Mouse (Mus musculus) spleen, postnatal 4 days (tissue): Measurements from ENCODE around the gene Llgl1.

ENCODE experiments used
- DNase-seq, 2 experiments: peaks; one replicate each; pipeline ENCODE4 v3.0.0; 2022; ENCODE audit warnings: low spot score in 2 of 2

Llgl1 gene

DNA sequence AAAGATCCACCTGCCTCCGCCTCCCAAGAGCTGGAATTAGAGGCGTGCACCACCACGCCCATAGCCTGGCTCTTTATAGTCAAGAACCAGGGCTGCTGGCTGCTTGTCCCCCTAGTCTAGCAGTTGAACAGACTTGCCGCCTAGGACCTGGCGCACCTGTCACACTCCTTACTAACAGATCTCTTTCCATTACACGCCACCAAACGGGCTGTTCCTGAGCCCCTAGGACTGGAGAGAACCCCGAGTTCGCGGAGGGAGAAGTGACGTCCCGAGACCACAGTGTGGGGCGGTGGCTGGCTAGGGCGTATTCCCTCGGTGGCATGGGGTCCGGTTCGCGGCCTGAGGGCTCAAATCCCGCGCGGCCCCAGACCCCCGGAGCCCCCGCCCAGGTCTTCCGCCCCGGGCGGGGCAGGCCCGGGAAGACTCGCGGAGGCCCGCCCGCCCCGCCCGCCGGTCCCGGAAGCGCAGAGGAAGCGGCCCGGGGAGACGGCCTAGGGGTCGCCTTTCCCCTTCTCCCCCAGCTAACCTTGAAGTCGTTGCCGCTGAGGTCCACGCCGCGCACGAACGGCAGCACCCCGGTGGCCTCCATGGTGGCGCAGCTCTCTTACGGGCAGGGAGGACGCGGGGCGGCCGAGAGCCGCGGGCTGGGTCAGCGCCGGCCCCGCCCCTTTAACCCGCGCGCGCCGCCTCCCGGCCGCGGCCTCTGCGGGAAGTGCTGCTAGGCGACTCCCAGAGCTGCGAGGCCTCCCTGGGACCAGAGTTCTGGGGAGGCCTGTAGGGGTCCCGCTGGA, 27.3 kb downstream of the Llgl1 start, which contains the start of gene Flii:
Gene Flii (minus strand): TSS at position 663 of the 791 bp plus-strand sequence.
- DNase-seq = peak; percentile 86 to 95

DNA sequence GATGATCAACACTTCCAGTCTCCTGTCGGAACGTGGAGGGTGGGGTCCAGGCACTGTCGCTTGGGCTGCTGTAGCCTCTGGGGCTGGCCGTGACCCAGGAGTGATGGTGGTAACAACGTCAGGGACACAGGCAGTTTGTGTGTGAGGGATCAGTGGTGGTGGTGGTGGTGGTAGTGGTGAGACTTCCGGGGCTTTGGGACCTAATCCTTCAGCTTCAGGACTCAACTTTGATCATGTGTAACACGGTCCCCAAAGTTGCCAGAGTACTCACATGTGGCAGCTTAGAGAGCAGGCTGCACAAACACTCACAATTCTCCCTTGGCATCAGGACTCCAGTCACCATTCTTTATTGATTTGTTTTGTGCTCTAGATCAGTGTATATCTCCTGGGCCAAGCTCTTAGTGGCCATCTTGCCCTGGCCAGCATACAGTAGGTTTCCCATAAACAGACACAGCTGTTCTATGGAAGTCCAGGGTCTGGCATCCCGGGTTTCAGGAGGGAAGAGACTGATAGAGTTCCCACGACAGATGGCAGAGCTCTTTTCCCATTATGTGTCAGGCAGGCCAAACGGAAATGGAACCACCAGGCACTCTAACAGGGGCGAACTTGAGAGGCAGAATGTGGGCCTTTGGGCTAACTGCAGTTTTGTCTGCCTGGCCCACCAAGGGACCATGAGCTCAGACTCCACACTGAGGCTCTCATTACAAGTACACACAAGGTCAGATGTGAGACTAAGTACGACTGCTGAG, 28.0 kb downstream of the Llgl1 start:
- peak in 1 of 2 experiments; percentile 65 for DNase-seq

DNA sequence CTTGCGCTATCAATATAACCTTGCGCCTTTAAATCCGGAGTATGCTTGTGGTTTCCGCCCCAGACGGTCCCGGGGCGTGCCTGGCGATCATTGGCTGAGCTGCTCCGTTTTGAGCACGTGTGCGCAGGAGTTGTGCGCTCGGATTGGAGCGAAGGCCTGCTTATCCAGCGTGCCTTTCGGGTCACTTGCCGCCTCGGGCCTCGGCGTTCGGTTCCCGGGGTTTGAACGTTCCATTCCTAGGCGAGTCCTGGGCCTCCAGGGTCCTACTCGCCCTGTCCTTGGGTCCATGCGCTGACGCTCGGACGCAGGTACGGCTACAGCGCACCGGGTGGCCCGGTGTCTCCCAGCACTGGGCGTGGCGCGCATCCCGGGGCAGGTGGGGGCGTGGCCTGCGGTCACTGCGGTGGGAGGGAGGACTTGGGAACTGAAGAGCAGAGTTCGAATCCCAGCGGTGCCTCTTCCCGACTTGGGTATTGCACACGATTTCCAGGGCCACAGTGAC, 28.8 kb downstream of the Llgl1 start, which contains the start of gene Mief2:
Gene Mief2 (plus strand): TSS at position 139 of the 502 bp plus-strand sequence.
- peak; percentile 90 to 92 for DNase-seq

DNA sequence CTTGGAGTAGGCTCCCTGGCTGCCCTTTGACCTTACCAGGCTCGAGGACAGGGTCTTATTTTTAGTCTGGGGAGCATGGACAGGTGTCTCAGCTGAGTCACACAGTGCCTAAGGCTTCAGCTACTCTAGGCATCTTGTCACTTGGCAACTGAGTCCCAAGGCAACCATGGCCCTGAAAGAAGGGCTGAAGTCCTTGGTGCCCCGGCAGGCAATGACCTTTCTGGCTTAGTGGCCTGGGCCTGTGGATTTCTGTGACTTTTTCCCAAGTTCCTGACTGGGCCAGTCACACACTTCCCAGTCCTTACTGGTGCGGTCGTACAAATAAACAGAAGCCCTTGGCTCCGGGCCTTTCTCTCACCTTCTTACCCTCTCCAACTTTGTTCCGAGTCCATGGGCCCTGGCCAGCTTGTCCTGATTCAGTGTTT, 29.7 kb downstream of the Llgl1 start:
- no peak for DNase-seq

DNA sequence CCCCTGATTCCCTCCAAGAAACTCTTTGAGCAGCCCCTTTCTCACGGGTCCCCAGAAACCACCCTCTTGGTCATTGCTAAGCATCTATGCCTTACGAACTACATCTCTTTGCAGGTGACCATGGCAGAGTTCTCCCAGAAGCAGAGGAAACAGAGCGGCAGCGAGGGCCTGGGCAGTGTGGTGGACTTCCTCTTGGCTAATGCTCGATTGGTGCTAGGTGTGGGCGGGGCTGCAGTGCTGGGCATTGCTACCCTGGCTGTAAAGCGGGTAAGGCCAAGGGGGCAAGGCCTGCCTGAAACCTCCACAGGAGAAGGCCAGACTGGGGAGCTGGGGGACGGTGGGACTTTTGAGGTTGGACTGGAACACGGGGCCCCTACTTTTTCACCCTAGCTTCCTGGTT, 30.6 kb downstream of the Llgl1 start:
- peak in 1 of 2 experiments; percentile 67 for DNase-seq

DNA sequence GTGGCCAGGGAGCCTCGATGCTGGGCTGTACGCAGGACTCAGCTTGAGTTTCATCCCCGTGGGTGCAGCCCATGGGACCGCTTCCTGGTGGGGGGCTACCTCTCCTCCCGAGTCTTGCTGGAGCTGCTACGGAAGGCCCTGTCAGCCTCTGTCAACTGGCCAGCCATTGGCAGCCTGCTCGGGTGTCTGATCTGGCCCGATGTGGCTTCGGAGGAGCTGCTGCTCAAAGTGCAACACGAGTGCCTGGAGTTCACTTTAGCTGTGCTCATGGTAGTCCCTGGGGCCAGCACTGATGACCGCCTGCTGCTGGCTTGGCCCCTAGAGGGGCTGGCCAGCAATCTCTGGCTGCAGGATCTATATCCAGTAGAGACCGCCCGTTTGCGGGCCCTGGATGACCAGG, 31.7 kb downstream of the Llgl1 start:
- no peak for DNase-seq

DNA sequence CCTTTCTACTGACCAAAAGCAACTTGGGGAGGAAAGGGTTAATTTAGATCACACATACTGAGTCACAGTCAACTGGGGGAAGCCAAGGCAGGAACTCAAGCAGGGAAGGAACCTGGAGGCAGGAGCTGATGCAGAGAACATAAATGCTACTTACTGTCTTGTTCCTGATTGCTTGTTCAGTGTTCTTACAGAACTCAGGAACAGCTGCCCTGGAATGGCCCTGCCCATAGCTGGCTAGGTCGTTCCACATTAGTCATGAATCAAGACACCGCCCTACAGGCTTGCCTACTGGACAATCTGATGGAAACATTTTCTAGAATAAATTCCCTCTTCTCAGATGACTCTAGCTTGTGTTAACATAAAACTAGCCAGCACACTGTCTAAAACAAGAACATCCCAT, 34.7 kb downstream of the Llgl1 start:
- no peak for DNase-seq

DNA sequence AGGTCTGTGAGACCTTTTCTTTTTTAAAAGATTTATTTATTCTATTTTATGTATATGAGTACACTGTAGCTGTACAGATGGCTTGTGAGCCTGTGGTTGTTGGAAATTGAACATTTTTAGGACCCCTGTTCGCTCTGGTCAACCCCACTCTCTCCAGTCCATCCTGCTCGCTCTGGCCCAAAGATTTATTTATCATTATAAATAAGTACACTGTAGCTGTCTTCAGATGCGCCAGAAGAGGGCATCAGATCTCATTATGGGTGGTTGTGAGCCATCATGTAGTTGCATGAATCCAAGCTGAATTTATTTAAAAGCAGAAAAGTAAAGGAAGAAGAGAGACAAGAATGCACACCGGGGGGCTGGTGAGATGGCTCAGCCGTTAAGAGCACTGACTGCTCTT, 35.7 kb downstream of the Llgl1 start:
- no peak for DNase-seq

DNA sequence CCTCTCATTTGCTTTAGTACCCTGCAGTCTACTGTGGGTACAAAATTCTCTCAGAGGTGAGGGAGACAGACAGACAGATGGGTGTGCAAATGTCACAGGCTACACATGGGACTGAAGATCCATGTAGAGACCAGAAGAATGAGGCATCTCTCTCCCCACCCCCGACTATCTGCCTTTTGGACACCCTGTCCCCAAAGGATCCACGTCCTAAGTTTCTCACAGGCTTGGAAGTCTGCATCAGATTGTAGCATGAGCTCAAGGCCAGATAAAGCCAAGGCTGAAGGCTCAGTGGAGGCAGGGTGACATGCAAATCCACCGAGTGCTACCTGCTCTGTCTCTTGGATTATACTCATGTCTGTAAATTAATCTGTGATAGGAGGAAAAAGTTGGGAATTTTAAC, 37.0 kb downstream of the Llgl1 start:
- no peak for DNase-seq

DNA sequence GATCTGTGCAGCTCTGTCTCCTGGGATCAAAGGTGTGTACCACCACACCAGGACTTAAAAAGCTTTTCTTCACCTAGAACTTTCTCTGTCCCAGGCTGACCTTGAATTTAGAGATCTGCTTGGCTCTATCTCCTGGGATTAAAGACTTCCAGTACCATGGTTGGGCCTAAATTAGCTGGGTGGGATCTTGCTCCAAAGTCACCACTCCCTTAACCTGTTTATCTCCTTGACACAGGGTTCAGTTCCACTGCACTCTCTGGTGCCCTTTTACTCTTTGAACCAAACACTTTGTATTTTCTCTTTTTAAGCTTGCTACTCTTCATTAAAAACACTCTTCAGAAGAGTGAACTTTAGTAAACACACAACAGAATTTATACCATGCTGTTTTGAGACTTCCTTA, 37.9 kb downstream of the Llgl1 start:
- no peak for DNase-seq

DNA sequence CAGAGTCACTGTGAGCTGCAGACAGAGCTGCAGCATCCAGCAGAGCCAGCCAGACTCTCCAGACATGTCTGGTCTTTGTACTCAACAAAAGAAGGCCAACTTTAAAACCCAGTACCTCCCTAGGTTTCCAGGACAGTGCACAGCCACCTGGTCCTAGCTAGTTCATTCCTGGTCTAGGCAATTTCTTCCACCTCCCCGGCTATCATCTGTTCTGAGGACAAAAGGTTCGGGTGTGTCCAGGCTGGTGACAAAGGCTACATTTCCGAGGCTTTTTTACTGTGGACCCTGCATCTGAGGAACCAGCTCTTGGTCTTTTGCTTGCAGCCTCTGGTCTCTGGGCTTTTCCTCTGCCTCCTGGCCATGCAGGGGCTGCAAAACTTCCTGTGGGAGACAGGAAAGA, 40.8 kb downstream of the Llgl1 start:
- no peak for DNase-seq

DNA sequence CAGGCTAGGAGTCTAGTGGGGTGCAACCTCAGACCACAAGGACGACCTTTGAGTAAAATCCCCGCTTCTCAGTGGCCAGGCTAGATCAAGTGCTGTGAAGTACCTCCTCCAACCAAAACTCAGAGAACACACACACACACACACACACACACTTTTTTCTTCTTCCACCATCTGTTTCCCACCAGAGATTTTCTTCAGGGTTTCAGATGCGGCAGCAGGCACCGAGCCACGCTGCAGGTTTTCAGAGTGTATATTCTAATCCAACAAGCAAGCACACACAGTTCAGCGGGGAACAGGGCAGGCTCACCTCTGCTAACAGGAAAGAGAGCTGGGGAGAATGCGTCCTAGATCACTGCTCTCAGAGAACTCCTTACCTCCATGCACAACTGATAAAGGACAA, 56.0 kb downstream of the Llgl1 start:
- DNase-seq = no peak

DNA sequence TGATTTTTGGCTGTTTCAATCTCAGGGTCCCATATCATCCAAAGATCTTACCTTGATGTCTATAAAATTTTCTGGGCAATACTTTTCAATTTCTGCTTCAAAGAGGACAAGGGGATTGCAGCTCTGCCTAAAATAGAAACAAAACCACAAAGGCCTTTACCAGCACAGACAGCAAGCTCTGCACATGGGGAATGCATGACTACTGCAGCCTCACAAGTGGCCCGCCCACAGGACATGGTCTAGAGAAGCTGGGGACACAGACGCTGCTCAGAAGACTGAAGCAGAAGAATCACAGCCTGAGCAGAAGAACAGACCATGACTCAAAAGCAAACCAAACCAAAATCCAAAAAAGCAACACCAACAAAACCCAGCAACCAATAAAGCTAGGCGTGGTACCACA, 62.2 kb downstream of the Llgl1 start:
- DNase-seq = no peak
